Mouse (Mus musculus): ENCODE results near the gene Inip. TPM values are rescaled to one million over a fixed set of nuclear protein-coding genes. Genes with fewer than 3 reads are reported as not detected.

Gene Inip
- 29.2 TPM for polyA plus RNA-seq (2015; fragmentation: Illumina TruSeq; extraction: RNeasy Lipid Tissue Mini Kit (QIAGEN cat#74804); ENCODE audit: low read depth, low replicate concordance)

GRCm38 (mm10) chr4:59801489-59801888 is at the start of gene Inip:
TSS of gene Inip (minus strand) at chr4:59801589.

DNA sequence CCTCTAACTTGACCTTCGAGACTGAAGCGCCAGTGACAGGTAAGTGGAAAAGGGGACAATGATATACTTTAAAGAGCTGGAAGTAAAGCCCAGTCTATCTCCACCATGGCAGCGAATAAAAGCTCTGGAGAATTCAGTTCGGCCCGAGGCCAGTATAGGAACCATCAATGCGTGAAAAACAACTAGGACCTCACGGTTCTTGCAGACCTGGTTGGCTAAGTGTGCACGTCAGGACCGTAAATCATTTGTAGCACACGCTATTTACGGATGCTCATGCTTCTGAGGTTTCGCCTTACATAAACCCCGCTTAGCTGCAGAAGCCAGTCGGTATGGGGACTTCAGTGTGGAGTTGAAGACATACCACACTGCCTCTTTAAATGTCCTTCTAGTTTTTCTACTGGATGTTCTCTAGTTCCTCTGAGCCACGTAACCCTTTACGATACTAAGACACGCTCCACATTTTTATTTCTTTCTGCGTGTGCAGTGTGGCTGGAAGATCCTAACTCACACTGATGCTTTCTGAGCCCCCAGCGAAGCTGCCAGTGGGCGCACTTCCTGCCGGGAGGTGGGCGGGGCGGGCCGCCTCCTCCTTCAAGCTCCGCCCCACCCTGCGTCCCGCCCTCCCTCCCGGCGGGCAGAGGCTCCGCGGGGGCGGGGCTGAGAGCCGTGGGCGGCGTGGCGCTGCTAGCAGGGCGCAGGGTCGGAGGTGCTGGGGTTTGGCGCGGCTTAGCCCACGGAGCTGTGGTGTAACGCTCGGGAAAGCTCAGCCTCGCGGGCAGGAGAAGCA is 4.0 kb upstream of the Inip start, which contains the start of gene Snx30:
Gene Snx30, plus strand, starts transcription at position 660 of the 787 bp plus-strand sequence.

Other genes with a start within 250 kb of the Inip start
- 40.5 TPM for gene Hsdl2, start 220.0 kb downstream of the Inip start, polyA plus RNA-seq (2015; fragmentation: Illumina TruSeq; extraction: RNeasy Lipid Tissue Mini Kit (QIAGEN cat#74804); ENCODE audit: low read depth, low replicate concordance)
- gene E130308A19Rik, start 175.4 kb downstream of the Inip start, polyA plus RNA-seq (2015; fragmentation: Illumina TruSeq; extraction: RNeasy Lipid Tissue Mini Kit (QIAGEN cat#74804); ENCODE audit: low read depth, low replicate concordance) = 7.1 TPM
- gene Snx30, start 4.3 kb upstream of the Inip start, polyA plus RNA-seq (2015; fragmentation: Illumina TruSeq; extraction: RNeasy Lipid Tissue Mini Kit (QIAGEN cat#74804); ENCODE audit: low read depth, low replicate concordance) = 17.8 TPM
- gene Slc46a2, start 113.5 kb upstream of the Inip start, polyA plus RNA-seq (2015; fragmentation: Illumina TruSeq; extraction: RNeasy Lipid Tissue Mini Kit (QIAGEN cat#74804); ENCODE audit: low read depth, low replicate concordance) = not detected
- not detected for gene Mup4, start 159.1 kb upstream of the Inip start, polyA plus RNA-seq (2015; fragmentation: Illumina TruSeq; extraction: RNeasy Lipid Tissue Mini Kit (QIAGEN cat#74804); ENCODE audit: low read depth, low replicate concordance)
- not detected for gene Mup6, start 162.7 kb upstream of the Inip start, polyA plus RNA-seq (2015; fragmentation: Illumina TruSeq; extraction: RNeasy Lipid Tissue Mini Kit (QIAGEN cat#74804); ENCODE audit: low read depth, low replicate concordance)

Measured in brain, adult 10 weeks (tissue).